Mouse (Mus musculus): ENCODE measurements around the gene Tmem265.

DNA sequence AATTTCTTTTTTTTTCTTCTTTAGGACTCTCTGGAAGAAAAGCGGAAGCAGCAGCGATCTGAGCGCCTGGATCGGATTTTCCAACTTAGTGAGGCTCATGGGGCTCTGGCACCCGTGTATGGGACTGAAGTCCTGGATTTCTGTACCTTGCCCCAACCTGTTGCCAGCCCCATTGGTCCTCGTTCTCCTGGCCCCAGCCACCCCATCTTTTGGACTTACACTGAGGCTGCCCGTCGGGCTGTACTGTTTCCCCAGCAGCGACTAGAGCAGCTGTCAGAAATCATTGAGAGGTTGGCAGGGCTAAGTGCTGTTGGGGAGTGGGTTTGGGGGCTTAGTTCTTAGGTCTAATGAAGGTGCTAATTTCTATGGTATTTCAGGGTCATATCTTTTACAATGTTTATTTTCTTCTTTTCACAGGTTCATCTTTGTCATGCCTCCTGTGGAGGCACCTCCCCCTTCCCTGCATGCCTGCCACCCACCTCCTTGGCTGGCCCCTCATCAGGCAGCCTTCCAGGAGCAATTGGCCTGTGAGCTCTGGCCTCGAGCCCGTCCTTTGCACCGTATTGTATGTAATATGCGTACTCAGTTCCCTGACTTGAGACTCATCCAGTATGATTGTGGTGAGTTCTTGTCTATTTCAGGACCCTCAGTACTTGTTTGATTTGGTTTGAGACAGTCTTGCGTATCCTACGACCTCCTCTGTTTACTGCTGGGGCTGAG, 11.9 kb upstream of the Tmem265 start:
- TF ChIP-seq CTCF (IDR thresholded peaks at IDR 0.05; ENCODE audit: low read depth, low read length) (no peak), TAL1 (conservative IDR thresholded peaks at IDR 0.05; ENCODE audit: low read depth, low read length) (no peak), POLR2AphosphoS5 (IDR thresholded peaks at IDR 0.05; ENCODE audit: insufficient replicate concordance, low read depth, low read length) (no peak)

All from G1E (cell line).